Mouse (Mus musculus): ENCODE data around the gene Camta1.

The Camta1 gene

GRCm38 (mm10) chr4:151344811-151345210 lies 516.9 kb downstream of the Camta1 start:
- in situ Hi-C loops (cut with MboI; ENCODE audit: low pct_unique_long_range_greater_than_20kb in 1 of 2, low sequenced_read_pairs in 2 of 2, unreplicated experiment in 1 of 2) = loop anchor here in 1 of 2 experiments (5.0 kb wide), 1 partner anchor 42 kb away; no protein-coding TSS in a partner anchor

GRCm38 (mm10) chr4:151339421-151339820 lies 522.3 kb downstream of the Camta1 start:
- in situ Hi-C loops (cut with MboI; ENCODE audit: low pct_unique_long_range_greater_than_20kb in 1 of 2, low sequenced_read_pairs in 2 of 2, unreplicated experiment in 1 of 2) = loop anchor here in 1 of 2 experiments (5.0 kb wide), 1 partner anchor 68 kb away; no protein-coding TSS in a partner anchor

GRCm38 (mm10) chr4:151338931-151339330 lies 522.7 kb downstream of the Camta1 start:
- in situ Hi-C loops (cut with MboI; ENCODE audit: low pct_unique_long_range_greater_than_20kb in 1 of 2, low sequenced_read_pairs in 2 of 2, unreplicated experiment in 1 of 2) = loop anchor here in 1 of 2 experiments (5.0 kb wide), 1 partner anchor 68 kb away; no protein-coding TSS in a partner anchor

- in situ Hi-C loops (cut with MboI; ENCODE audit: low pct_unique_long_range_greater_than_20kb in 1 of 2, low sequenced_read_pairs in 2 of 2, unreplicated experiment in 1 of 2) = loop anchor here in 1 of 2 experiments (5.0 kb wide), 1 partner anchor 70 kb away; no protein-coding TSS in a partner anchor
These were observed 524.1 kb downstream of the Camta1 start for GRCm38 (mm10) chr4:151337543-151337942.

- in situ Hi-C loops (cut with MboI; ENCODE audit: low pct_unique_long_range_greater_than_20kb in 1 of 2, low sequenced_read_pairs in 2 of 2, unreplicated experiment in 1 of 2) = loop anchor here in 1 of 2 experiments (5.0 kb wide), 1 partner anchor 71 kb away; no protein-coding TSS in a partner anchor
These were observed 525.3 kb downstream of the Camta1 start for GRCm38 (mm10) chr4:151336413-151336812.

GRCm38 (mm10) chr4:151334951-151335742 lies 526.5 kb downstream of the Camta1 start:
- in situ Hi-C loops (cut with MboI; ENCODE audit: low pct_unique_long_range_greater_than_20kb in 1 of 2, low sequenced_read_pairs in 2 of 2, unreplicated experiment in 1 of 2) = loop anchor here in 1 of 2 experiments (5.0 kb wide), 1 partner anchor 72 kb away; no protein-coding TSS in a partner anchor

- in situ Hi-C loops (cut with MboI; ENCODE audit: low pct_unique_long_range_greater_than_20kb in 1 of 2, low sequenced_read_pairs in 2 of 2, unreplicated experiment in 1 of 2) = no loop called here
These were observed 529.4 kb downstream of the Camta1 start for GRCm38 (mm10) chr4:151332074-151332849.

GRCm38 (mm10) chr4:151330983-151331382 lies 530.7 kb downstream of the Camta1 start:
- in situ Hi-C loops (cut with MboI; ENCODE audit: low pct_unique_long_range_greater_than_20kb in 1 of 2, low sequenced_read_pairs in 2 of 2, unreplicated experiment in 1 of 2) = no loop called here

- in situ Hi-C loops (cut with MboI; ENCODE audit: low pct_unique_long_range_greater_than_20kb in 1 of 2, low sequenced_read_pairs in 2 of 2, unreplicated experiment in 1 of 2) = no loop called here
These were observed 533.6 kb downstream of the Camta1 start for GRCm38 (mm10) chr4:151328071-151328470.

- in situ Hi-C loops (cut with MboI; ENCODE audit: low pct_unique_long_range_greater_than_20kb in 1 of 2, low sequenced_read_pairs in 2 of 2, unreplicated experiment in 1 of 2) = no loop called here
These were observed 534.5 kb downstream of the Camta1 start for GRCm38 (mm10) chr4:151326971-151327686.

- in situ Hi-C loops (cut with MboI; ENCODE audit: low pct_unique_long_range_greater_than_20kb in 1 of 2, low sequenced_read_pairs in 2 of 2, unreplicated experiment in 1 of 2) = no loop called here
These were observed 545.2 kb downstream of the Camta1 start for GRCm38 (mm10) chr4:151316428-151316827.

- in situ Hi-C loops (cut with MboI; ENCODE audit: low pct_unique_long_range_greater_than_20kb in 1 of 2, low sequenced_read_pairs in 2 of 2, unreplicated experiment in 1 of 2) = no loop called here
These were observed 546.0 kb downstream of the Camta1 start for GRCm38 (mm10) chr4:151315726-151316125.

- in situ Hi-C loops (cut with MboI; ENCODE audit: low pct_unique_long_range_greater_than_20kb in 1 of 2, low sequenced_read_pairs in 2 of 2, unreplicated experiment in 1 of 2) = no loop called here
These were observed 550.9 kb downstream of the Camta1 start for GRCm38 (mm10) chr4:151310773-151311172.

- in situ Hi-C loops (cut with MboI; ENCODE audit: low pct_unique_long_range_greater_than_20kb in 1 of 2, low sequenced_read_pairs in 2 of 2, unreplicated experiment in 1 of 2) = no loop called here
These were observed 551.5 kb downstream of the Camta1 start for GRCm38 (mm10) chr4:151310056-151310685.

GRCm38 (mm10) chr4:151306890-151307289 lies 554.8 kb downstream of the Camta1 start:
- in situ Hi-C loops (cut with MboI; ENCODE audit: low pct_unique_long_range_greater_than_20kb in 1 of 2, low sequenced_read_pairs in 2 of 2, unreplicated experiment in 1 of 2) = no loop called here

GRCm38 (mm10) chr4:151306311-151306765 lies 555.3 kb downstream of the Camta1 start:
- in situ Hi-C loops (cut with MboI; ENCODE audit: low pct_unique_long_range_greater_than_20kb in 1 of 2, low sequenced_read_pairs in 2 of 2, unreplicated experiment in 1 of 2) = no loop called here

GRCm38 (mm10) chr4:151305761-151306160 lies 555.9 kb downstream of the Camta1 start:
- in situ Hi-C loops (cut with MboI; ENCODE audit: low pct_unique_long_range_greater_than_20kb in 1 of 2, low sequenced_read_pairs in 2 of 2, unreplicated experiment in 1 of 2) = no loop called here

- in situ Hi-C loops (cut with MboI; ENCODE audit: low pct_unique_long_range_greater_than_20kb in 1 of 2, low sequenced_read_pairs in 2 of 2, unreplicated experiment in 1 of 2) = no loop called here
These were observed 557.7 kb downstream of the Camta1 start for GRCm38 (mm10) chr4:151303931-151304330.
